Mouse (Mus musculus) spleen, adult 2 months (tissue): ENCODE results near the gene Ccm2l.

Source experiments
- CTCF ChIP-seq: fragments of 200-500 bp; IDR thresholded peaks from 2 replicates; pipeline ENCODE4 v1.5.1; 2011; ENCODE audit warnings: mild to moderate bottlenecking, inconsistent platforms; ENCODE audit not compliant: insufficient read depth, insufficient read length, insufficient replicate concordance; ENCODE audit errors: extremely low read depth
- POLR2A ChIP-seq: fragments of 200-500 bp; IDR thresholded peaks from 2 replicates; pipeline ENCODE4 v1.6.1; 2011; ENCODE audit warnings: low read depth, low read length, inconsistent platforms

DNA sequence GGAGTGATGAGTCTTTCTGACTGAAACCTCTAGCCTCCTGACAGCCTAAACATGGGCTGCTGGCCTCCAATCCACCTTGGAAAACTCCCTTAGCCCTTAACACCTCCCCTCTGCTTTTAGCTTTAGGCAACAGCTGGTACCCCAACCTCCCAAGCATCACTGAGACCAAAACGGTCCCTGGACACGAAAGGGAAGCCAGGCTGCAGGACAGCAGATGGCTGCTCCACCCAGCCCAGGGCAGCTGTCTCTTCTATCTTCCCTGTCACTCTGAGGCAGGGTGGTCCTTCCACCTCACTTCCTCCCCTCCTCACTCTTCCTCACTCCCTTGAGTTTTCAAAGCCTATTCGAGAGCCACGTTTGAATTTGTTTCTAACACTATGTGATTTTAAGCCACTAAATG lies 35.3 kb upstream of the Ccm2l start:
- TF ChIP-seq POLR2A (no peak), CTCF (no peak)
